Mouse (Mus musculus) stomach, adult 2 months (tissue): Measurements from ENCODE around the gene 2310022A10Rik. TPM values are rescaled to one million over a fixed set of nuclear protein-coding genes. Genes with fewer than 3 reads are reported as not detected.

Experiments used
- polyA plus RNA-seq: library from polyadenylated mRNA; depleted of rRNA; stranded (reverse); fragments of >200 nt; gene quantifications from 2 replicates; pipeline ENCODE4 v1.2.3, GENCODE M21; 2012; rRNA removed

Gene 2310022A10Rik
- 12.4 and 12.5 TPM in 2 replicates for polyA plus RNA-seq

DNA sequence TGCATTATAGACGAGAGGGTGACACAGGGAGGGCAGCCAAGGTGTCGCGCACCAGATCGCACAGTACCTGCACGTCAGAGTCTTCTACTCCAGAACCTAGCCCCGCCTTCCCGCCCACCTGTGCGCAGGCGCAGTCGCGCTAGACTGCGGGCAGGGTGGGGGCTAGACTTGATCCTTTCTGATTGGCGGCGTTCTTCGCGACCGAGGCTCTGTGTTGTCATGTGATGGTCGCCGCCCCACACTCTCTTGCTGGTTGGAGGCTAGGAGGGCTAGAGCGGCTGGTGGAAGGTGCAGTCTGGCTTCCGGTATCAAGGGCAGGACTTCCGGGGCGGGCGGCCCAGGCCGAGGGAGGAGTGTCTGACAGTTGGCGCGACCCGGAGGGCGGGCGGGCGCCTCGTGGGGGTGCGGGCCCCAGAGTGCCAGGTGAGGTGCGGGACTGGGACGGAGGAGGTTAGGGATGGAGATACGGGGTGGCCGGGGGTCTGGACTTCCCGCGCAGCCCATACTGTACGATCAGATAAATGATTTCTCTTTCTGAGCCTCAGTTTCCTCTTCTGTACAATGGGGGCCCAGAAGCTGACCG, at the start of gene 2310022A10Rik, which contains the start of gene Pld3:
2310022A10Rik (plus strand) TSS at position 303 of the 583 bp plus-strand sequence.
Pld3 (minus strand) TSS at position 288 of the 583 bp plus-strand sequence.

DNA sequence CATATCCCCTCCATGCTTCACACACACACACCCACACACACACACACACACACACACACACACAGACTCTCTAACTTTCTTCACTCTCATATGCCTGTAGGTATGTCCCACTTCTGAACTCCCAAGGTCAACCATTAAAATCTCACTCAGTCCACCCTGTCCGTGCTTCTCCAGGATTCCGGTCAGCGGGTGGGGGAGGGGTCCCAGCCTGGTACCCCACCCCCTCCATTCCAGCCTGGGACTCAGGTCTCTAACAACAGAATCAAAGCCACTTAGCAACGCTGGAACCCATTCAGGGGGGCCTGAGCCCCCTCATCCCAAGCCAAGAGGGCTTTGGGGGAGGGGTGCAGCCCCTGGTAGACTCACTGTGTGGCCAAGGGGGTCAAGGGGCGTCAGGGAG, 30.1 kb upstream of the 2310022A10Rik start, which contains the start of gene Hipk4:
Hipk4 (plus strand) TSS at position 301 of the 400 bp plus-strand sequence.

DNA sequence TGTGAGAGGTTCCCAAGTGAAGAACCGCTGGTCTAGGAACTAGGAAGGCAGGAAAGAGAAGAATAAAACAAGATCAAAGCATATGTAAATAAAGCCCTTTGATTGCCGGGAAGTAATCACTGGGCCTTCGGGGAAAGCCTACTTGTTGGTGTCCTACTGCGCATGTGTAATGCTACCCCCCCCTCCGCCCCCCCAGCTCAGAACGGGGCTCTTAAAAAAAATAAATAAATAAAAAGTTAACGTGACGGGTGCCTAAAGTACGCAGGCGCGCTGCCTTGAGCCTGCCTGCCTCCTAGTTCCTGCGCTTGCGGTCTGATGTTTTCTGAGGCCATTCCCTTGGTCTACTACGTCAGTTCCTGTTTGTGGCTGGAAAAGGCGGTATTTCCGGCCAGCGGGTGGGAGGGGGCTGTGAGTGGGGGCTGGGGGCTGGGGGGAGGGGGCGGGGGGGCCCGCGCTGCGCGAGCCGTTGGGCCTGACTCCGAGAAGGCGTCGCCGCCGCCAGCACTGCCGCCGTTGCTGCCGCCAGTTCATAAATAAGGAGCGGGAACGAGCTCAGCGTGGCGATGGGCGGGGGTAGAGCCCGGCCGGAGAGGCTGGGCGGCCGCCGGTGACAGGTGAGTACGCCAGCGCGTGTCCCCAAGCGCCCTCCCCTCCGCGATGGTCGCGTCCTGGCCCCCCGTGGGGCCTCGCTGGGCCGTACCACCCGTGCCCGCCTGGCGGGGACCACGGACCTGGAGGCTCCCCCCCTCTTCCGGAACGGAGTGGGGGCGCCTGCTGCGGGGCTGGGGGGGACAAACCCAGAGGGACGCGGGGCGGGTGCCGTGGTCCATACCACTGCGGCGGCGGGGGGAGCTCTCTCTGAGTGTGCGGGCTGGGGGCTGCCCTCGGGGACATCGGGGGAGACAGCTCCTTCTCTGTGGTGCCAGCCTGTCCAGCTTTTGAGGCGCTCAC, 38.5 kb downstream of the 2310022A10Rik start, which contains the start of gene Akt2:
Akt2 (plus strand) TSS at position 287 of the 951 bp plus-strand sequence.

Other genes with a start within 250 kb of the 2310022A10Rik start
- 232 and 326 TPM in 2 replicates for gene Ltbp4, start 215.5 kb upstream of the 2310022A10Rik start, polyA plus RNA-seq
- gene Shkbp1, start 197.2 kb upstream of the 2310022A10Rik start, polyA plus RNA-seq = 69.2 and 82.0 TPM in 2 replicates
- gene Gm20479, start 195.8 kb upstream of the 2310022A10Rik start, polyA plus RNA-seq = not detected in 2 replicates
- gene Sptbn4, start 105.5 kb upstream of the 2310022A10Rik start, polyA plus RNA-seq = 0.18 and 0.35 TPM in 2 replicates
- gene Blvrb, start 105.3 kb upstream of the 2310022A10Rik start, polyA plus RNA-seq = 80.6 and 91.8 TPM in 2 replicates
- gene Sertad3, start 79.5 kb upstream of the 2310022A10Rik start, polyA plus RNA-seq = 13.6 and 15.2 TPM in 2 replicates
- 43.0 and 64.9 TPM in 2 replicates for gene Sertad1, start 66.3 kb upstream of the 2310022A10Rik start, polyA plus RNA-seq
- gene Prx, start 53.9 kb upstream of the 2310022A10Rik start, polyA plus RNA-seq = 0.47 and 0.56 TPM in 2 replicates
- gene Hipk4, start 30.0 kb upstream of the 2310022A10Rik start, polyA plus RNA-seq = 0.52 and 0.69 TPM in 2 replicates
- 218 and 320 TPM in 2 replicates for gene Pld3, start within 50 bp of the 2310022A10Rik start, polyA plus RNA-seq
- 27.8 and 30.4 TPM in 2 replicates for gene Akt2, start 38.3 kb downstream of the 2310022A10Rik start, polyA plus RNA-seq
- gene Ttc9b, start 100.7 kb downstream of the 2310022A10Rik start, polyA plus RNA-seq = 0.04 and 0.30 TPM in 2 replicates
- 11.8 and 20.9 TPM in 2 replicates for gene Map3k10, start 121.4 kb downstream of the 2310022A10Rik start, polyA plus RNA-seq
- gene Zfp607b, start 136.1 kb downstream of the 2310022A10Rik start, polyA plus RNA-seq = 0.47 TPM in 1 of 2 replicates, not detected in the other
- gene Zfp60, start 178.2 kb downstream of the 2310022A10Rik start, polyA plus RNA-seq = 0.09 and 0.19 TPM in 2 replicates